Mouse (Mus musculus) intestine, postnatal 0 days (tissue): ENCODE measurements at regions not wholly inside any gene's neighbourhood (a gene's known extent, or its start where the extent isn't known, plus 50 kb on each side); places are given as distances from the start of the nearest gene placed in this dataset.

Experiments used
- ATAC-seq: fragments of 200-750 bp; cut with Nextera tagmentation; 2 replicates; pipeline ENCODE4 v1.8.0; 2017; ENCODE audit warnings: mild to moderate bottlenecking, moderate TSS enrichment, moderate library complexity
- H3K27ac ChIP-seq: fragments of 300-500 bp; sonication (generic); 2 replicates; pipeline ENCODE4 v1.5.1; 2014; ENCODE audit warnings: mild to moderate bottlenecking, low read depth, low read length, moderate library complexity
- H3K27me3 ChIP-seq: fragments of 300-500 bp; sonication (generic); replicated peaks from 2 replicates; pipeline ENCODE4 v1.6.1; 2014; ENCODE audit warnings: low read length, mixed read lengths; ENCODE audit not compliant: control insufficient read depth, insufficient read depth
- H3K36me3 ChIP-seq: fragments of 300-500 bp; sonication (generic); 2 replicates; pipeline ENCODE4 v1.6.1; 2014; ENCODE audit warnings: mild to moderate bottlenecking, moderate library complexity; ENCODE audit not compliant: control insufficient read depth, insufficient read depth
- H3K4me1 ChIP-seq: fragments of 300-500 bp; sonication (generic); replicated peaks from 2 replicates; pipeline ENCODE4 v1.6.1; 2014; ENCODE audit warnings: antibody characterized with exemption, low read length, mixed read lengths; ENCODE audit not compliant: control insufficient read depth, insufficient read depth
- H3K4me2 ChIP-seq: fragments of 300-500 bp; sonication (generic); replicated peaks from 2 replicates; pipeline ENCODE4 v1.6.1; 2014; ENCODE audit warnings: low read depth, mild to moderate bottlenecking, moderate library complexity
- H3K4me3 ChIP-seq: fragments of 300-500 bp; sonication (generic); 2 replicates; pipeline ENCODE4 v1.5.1; 2014; ENCODE audit warnings: low read depth, low read length
- H3K9ac ChIP-seq: fragments of 300-500 bp; sonication (generic); 2 replicates; pipeline ENCODE4 v1.6.1; 2014; ENCODE audit warnings: mild to moderate bottlenecking, low read depth, low read length
- H3K9me3 ChIP-seq: fragments of 300-500 bp; sonication (generic); 2 replicates; pipeline ENCODE4 v1.6.1; 2016; ENCODE audit warnings: mixed run types; ENCODE audit not compliant: control insufficient read depth
- CTCF ChIP-seq: sonication (generic); IDR thresholded peaks from 2 replicates; pipeline ENCODE4 v1.5.1; 2016; ENCODE audit warnings: low read depth, mild to moderate bottlenecking, control low read depth, antibody characterized with exemption, moderate library complexity
- WGBS: fragments of 180-500 bp; shearing (Covaris S2); extraction: QIAGEN DNeasy Blood & Tissue Kit; methylation state at CpG from one replicate; pipeline ENCODE4 v1.1.7; 2014; 5-methylcytosine and 5-hydroxymethylcytosine counted together

GRCm38 (mm10) chr5:111656436-111656835, 77.3 kb upstream of the Gm26897 start:
- Histone ChIP-seq H3K27me3 (no peaks in the 10 kb centered on the region), H3K4me2 (no peak overlapping the region), H3K27ac (no peak overlapping the region), H3K36me3 (no peaks in the 10 kb centered on the region), H3K9me3 (no peaks in the 10 kb centered on the region), H3K4me1 (no peaks in the 10 kb centered on the region), H3K4me3 (no peak overlapping the region), H3K9ac (no peak overlapping the region)
- TF ChIP-seq CTCF = no peak
- 69% methylated on average over 2 of the region's 2 CpGs for WGBS
- ATAC-seq = no peak

GRCm38 (mm10) chr5:111657759-111658429, 75.8 kb upstream of the Gm26897 start:
- no peak overlapping the region for H3K4me2 ChIP-seq
- H3K4me3 ChIP-seq = no peak overlapping the region
- H3K9me3 ChIP-seq = no peaks in the 10 kb centered on the region
- no peak for ATAC-seq
- H3K9ac ChIP-seq = no peak overlapping the region
- no peak for TF ChIP-seq CTCF
- no peaks in the 10 kb centered on the region for H3K36me3 ChIP-seq
- H3K27ac ChIP-seq = no peak overlapping the region
- no peaks in the 10 kb centered on the region for H3K27me3 ChIP-seq
- 72% methylated on average over 3 of the region's 3 CpGs for WGBS
- no peaks in the 10 kb centered on the region for H3K4me1 ChIP-seq

GRCm38 (mm10) chr5:111659229-111659628, 74.5 kb upstream of the Gm26897 start:
- Histone ChIP-seq H3K9ac (no peak overlapping the region), H3K27me3 (no peaks in the 10 kb centered on the region), H3K27ac (no peak overlapping the region), H3K4me1 (no peaks in the 10 kb centered on the region), H3K4me3 (no peak overlapping the region), H3K36me3 (no peaks in the 10 kb centered on the region), H3K9me3 (no peaks in the 10 kb centered on the region), H3K4me2 (no peak overlapping the region)
- ATAC-seq = no peak
- 91% methylated on average over 3 of the region's 3 CpGs for WGBS
- TF ChIP-seq CTCF = no peak

GRCm38 (mm10) chr5:111660447-111660846, 73.3 kb upstream of the Gm26897 start:
- ATAC-seq = no peak
- no peaks in the 10 kb centered on the region for H3K27me3 ChIP-seq
- no peak overlapping the region for H3K4me3 ChIP-seq
- no peak overlapping the region for H3K4me2 ChIP-seq
- H3K9ac ChIP-seq = no peak overlapping the region
- no peaks in the 10 kb centered on the region for H3K9me3 ChIP-seq
- H3K27ac ChIP-seq = no peak overlapping the region
- H3K4me1 ChIP-seq = no peaks in the 10 kb centered on the region
- TF ChIP-seq CTCF = no peak
- 74% methylated on average over 10 of the region's 10 CpGs for WGBS
- no peaks in the 10 kb centered on the region for H3K36me3 ChIP-seq

- Histone ChIP-seq H3K9ac (no peak overlapping the region), H3K4me3 (no peak overlapping the region), H3K9me3 (no peaks in the 10 kb centered on the region), H3K27ac (no peak overlapping the region), H3K27me3 (no peaks in the 10 kb centered on the region), H3K4me2 (no peak overlapping the region), H3K36me3 (no peaks in the 10 kb centered on the region), H3K4me1 (no peaks in the 10 kb centered on the region)
- no peak for TF ChIP-seq CTCF
- ATAC-seq = no peak
- 80% methylated on average over 6 of the region's 6 CpGs for WGBS
These were observed 72.8 kb upstream of the Gm26897 start for GRCm38 (mm10) chr5:111660968-111661367.

GRCm38 (mm10) chr5:111661971-111662370, 71.8 kb upstream of the Gm26897 start:
- WGBS = 74% methylated on average over 12 of the region's 12 CpGs
- no peaks in the 10 kb centered on the region for H3K4me1 ChIP-seq
- no peak for ATAC-seq
- H3K27me3 ChIP-seq = no peaks in the 10 kb centered on the region
- H3K27ac ChIP-seq = no peak overlapping the region
- no peak overlapping the region for H3K4me3 ChIP-seq
- no peak overlapping the region for H3K9ac ChIP-seq
- H3K4me2 ChIP-seq = no peak overlapping the region
- H3K36me3 ChIP-seq = no peaks in the 10 kb centered on the region
- no peaks in the 10 kb centered on the region for H3K9me3 ChIP-seq
- TF ChIP-seq CTCF = no peak

GRCm38 (mm10) chr5:111663831-111664230, 69.9 kb upstream of the Gm26897 start:
- Histone ChIP-seq H3K36me3 (no peaks in the 10 kb centered on the region), H3K4me2 (no peak overlapping the region), H3K27ac (no peak overlapping the region), H3K9me3 (no peaks in the 10 kb centered on the region), H3K27me3 (no peaks in the 10 kb centered on the region), H3K9ac (no peak overlapping the region), H3K4me3 (no peak overlapping the region), H3K4me1 (no peaks in the 10 kb centered on the region)
- 95% methylated on average over 7 of the region's 7 CpGs for WGBS
- TF ChIP-seq CTCF = no peak
- no peak for ATAC-seq
